Mouse (Mus musculus): ENCODE results near the gene Mllt6.
"Not testable (repeated sequence)": the region's sequence is repeated elsewhere in the genome, so short reads cannot be mapped to it uniquely, and the experiment has no call there.

The Mllt6 gene

DNA sequence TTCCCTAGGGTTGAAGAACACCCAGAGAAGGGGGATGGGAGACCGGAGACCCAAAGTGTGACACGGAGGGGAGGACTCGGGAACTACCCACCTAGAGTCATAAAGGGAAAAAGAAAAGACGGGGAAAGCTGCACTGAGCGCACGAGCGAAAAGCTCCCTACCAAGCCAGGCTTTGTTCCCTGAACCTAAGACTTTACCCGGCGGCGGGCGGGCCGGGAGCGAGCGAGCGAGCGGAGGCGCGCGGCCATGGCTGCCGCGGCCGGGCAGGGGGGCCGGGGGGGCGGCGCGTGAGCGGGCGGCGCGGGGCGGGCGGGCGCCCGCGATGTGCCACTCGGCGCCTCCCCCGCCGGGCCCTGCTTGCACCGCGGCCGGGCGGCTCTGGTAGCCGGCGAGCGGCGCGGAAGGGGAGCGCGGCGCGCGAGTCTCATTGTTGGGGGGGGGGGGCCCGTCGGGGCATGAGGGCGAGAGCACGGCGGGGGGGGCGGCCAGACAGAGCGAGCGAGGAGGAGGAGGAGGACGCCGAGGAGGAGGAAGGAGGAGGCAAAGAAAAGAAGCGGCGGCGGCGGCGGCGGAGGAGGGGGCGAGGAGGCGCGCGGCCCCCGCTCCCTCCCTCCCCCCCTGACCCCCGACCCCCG lies at the start of gene Mllt6:
Mllt6 (plus strand) TSS at position 522 of the 635 bp plus-strand sequence.
- DNase-seq: peak; percentile 93

DNA sequence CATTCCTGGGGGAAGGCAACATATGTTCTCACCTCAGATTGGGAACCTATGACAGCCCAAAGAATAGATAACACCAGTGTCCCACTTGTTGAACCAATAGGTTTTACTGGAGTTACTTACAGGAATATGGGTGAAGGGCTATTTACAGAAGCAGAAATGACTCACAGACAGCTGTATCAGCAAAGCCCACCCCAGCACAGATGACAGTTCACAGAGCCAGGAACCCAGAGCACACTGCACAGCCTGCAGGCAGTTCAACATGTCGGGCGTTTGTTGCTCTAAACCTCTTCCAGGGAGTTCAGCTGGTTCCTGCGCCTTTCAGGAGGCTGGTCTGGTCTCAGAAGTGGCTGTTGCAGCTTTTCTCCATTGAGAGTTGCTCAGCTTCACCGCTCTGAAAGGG lies 47.9 kb upstream of the Mllt6 start:
- no peak for DNase-seq

DNA sequence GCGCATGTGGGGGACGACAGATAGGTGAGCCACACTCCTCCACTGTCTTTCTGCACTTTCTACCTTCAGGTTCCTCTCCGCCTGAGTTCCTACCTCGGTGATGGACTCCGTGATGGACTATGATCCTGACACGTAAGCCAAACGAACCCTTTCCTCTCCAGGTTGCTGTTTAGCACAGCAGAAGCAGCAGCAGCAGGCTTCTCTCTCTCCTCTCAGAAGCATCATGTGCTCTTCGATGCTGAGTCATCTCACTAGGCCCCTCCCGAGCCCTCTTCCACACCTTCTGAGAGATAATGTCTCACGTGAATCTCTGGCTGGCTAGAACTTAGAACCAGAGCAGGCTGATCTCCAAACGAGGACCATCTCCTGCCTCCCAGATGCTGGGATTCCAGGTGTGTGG lies 44.8 kb upstream of the Mllt6 start:
- DNase-seq: no peak

DNA sequence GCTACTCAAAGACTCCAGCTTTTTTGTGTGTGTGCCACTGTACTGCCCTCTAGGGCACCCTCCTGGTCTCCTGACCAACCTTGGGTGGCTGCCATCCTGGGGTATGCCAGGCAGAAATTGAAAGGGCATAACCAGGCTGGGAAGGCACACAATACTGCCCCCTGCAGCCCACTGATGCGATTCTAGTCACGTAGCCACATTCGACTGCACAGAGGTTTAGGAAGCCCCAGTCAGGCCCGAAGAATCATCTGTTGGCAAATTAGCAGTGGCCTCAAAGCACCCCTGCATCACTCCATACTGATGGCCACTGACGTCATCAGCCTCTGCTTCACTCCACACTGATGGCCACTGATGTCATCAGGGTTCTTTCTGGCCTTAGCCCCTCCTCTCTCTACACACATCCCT lies 43.8 kb upstream of the Mllt6 start:
- DNase-seq: peak; percentile 81

DNA sequence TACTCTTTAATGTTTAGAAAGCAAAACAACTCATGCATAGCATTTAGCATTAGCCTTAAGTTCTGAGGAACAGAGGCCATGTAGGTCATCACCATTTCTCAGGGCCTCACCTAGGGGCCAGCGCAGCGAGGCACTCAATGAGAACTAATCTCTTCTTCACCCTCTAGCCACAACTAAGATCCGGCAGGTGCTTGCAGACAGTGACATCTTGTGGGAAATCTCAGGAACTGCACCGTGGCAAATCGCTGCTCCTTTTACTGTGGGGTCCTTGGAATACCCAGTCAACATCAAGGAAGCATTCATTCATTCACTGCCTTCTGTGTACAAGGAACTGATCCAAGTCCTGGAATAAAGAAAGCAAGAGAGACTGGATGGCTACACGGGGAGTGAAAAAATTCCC lies 40.8 kb upstream of the Mllt6 start:
- DNase-seq: peak; percentile 89

DNA sequence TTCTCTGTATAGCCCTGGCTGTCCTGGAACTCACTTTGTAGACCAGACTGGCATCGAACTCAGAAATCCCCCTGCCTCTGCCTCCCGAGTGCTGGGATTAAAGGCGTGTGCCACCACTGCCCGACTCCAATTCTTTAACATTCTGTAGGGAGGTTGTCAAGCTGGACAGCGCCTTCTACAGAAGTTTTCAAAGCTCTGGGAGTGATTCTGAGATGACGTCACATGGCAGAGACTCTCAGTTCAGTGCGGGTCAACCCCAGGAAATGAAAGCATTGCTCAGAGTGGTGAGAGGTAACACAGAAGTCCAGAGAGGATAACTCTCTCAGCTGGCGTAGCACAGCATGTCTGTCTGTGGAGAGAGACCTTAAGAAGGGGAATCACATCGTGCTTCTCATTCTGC lies 40.0 kb upstream of the Mllt6 start:
- DNase-seq: no peak

DNA sequence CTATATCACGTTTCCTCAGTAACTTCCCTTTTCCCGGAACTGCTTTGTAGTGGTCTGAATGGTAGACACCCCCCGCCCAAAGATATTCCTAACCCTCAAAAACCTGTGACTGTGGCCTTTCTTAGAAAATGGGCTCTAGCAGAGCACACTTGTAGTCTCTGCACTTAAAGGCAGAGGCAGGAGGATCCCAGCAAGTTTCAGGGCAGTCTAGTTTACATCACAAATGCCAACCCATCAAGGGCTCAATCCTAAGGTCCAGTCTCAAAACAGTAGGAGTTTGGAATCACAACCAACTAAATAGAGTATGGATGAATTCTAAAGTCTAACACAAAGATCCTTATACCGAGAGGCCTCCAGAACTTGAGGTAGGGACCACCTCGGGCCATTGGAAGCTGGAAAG lies 37.7 kb upstream of the Mllt6 start:
- DNase-seq: no peak

DNA sequence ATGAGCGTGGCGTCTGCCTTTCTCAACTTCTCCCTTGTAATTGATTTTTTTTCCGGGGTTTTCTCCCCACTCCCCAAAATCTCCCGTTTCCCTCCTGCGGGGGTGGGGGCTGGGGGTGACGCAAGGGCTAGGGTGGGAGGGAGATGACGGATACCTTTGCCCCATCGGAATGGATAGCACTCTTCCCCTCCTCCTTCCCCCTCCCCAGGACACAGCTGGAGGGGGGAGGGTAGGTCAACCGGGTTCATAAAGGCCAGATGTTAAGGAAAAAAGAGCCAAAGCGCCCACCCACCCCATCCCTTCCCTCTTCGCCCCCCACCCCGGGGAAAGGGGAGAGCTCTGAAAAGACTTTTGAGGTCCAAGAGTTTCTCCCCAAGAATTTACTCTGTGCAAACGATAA lies 36.8 kb upstream of the Mllt6 start:
- no peak for DNase-seq

DNA sequence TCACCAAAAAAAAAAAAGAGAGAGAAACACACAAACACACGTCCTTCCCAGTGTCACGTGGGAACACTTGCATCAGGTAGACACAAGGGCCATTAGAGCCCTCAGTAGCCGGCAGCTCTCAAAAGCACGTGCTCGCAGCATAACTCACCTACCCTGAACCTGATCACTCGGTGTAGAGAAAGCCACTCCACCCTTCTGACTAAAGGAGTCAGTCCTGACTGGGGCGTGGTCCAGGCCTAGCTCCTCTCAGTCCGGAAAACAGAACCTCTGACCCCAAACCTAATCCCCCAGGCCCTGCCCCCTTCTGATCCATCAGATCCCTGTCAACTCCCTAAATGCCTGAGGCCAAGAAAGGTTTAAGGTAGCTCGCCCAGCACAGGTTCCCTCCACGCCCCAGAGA lies 36.4 kb upstream of the Mllt6 start:
- DNase-seq: peak; percentile 32

DNA sequence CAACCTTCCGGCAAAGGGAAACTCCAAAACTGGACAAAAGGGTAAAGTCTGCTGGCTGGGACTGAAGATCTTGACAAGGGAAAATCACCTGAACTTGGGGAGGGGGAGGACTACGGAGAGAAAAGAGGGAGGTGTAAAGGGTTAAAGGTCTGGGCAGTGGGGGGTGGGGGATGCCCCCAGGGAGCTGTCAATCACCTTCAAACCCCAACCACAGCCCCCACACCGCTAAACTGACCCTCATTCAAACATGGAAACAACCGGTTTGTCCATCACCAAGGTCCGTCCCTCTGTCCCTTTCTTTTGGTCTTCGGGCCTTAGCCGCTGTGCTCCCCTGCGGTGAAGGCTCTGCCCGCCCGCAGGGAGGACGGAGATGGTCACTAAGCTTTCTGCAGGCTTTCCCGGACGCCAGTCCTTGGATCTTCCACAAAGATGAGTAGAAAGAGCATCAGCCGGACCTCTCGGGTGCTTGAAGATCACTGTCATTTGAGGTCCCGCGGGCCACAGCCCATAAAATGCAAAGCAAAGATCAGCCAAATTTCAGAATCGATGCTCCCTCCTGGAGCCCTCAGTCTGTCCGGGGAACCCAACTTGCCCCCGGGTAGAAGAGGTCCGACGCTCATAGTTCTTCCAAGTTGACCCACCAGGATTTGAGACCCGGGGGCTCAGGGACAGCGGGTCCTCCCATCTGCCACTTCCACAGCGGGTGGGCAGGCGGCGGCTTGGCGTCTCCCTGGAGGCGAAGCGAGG lies 35.5 kb upstream of the Mllt6 start:
- no peak for DNase-seq

DNA sequence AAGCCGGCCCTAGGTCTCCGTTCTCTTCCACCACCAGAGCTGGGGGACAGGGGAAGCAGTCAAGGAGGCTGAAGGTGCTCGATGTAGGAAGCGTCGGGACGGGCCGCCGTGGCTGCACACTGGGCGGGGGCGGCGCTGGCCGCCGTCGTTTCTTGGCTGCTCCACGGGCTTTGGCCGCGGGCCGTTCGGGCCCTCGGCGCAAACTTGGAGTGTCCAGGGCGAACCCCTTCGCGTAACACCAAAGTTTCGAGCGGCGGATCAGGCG lies 35.0 kb upstream of the Mllt6 start:
- DNase-seq: peak; percentile 35

DNA sequence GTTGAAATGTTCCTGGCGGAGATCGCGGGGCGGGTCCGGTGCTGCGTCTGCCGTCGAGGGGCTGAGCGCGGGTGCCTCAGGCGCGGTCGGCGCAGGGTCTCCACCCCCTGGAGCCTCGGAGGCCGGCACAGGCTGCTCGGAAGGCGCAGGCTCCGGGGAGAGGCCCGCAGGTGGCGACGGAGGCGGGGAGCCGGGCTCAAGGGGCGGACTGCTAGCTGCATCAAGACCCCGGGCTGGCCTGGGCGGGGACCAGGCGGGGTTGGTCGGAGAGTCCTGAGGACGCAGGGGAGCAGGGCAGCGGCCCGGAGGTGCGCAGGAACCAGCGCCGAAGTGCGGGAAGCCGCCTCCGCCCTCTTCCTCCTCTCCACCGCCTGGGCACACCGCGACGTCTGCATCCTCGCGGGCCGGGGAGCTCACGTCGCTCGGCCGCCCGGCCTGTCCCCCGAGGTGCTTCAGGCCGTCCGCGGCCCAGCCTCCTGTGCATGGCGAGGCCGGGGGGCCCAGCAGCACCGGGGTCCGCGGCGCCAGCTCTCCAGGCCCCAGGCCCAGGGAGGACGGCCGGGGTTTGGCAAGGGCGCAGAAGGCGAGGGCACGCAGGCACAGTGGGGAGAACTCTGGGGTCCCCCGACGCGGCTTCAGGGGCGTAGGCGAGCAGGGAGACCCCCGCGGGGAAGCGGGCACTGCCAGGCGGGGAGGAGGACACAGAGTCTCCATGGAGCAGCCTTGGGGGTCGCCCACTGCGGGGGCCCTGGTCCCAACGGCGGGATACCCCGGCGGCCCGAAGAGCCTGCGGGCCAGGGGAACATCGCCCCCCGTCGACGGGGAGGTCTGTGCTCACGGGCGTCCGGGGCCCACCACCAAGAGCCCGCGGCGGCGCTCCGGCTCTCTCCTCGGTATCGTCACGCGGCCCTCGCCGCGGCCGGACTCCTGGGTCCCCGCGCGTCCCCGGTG lies 34.4 kb upstream of the Mllt6 start:
- DNase-seq: peak; percentile 52

DNA sequence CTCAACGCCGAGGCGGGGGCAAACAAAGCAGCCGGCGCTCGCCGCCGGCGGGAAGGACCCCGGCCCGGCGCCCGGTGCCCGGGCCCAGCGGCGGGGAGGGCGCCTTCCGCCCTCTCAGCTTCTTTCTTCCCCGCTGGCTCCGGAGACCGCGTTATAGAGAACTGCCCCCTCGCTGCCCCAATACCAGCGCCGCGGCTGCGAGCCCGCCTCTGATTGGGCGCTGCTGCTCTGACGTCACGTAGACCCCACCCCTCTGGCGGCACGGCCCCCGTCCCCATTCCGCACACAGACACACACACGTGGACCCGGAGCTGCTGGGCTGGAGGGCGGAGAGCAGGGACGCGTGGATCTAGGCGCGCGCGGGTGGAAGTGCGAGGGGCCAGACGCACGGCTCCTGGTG lies 33.6 kb upstream of the Mllt6 start, which contains the start of gene Epop:
Epop (minus strand) TSS at position 127 of the 400 bp plus-strand sequence.
- peak; percentile 96 for DNase-seq

DNA sequence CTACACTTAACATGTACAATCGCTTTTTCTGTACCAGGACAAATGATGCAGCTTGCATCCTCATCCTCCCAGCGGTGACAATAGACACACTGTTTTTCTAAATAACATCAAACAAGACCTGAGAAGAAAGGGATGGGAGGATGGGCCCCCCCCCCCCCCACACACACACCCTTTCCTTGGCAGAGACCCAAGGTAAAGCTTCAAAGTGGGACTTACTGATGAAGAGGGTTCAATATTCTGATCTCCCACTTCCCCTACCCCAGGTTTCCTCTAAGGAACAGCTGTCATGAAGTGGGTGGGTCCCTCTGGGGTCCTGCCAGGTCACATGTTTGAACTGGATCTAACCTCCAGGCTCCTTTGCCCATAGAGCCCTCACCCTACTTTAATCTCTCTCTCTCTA lies 32.2 kb upstream of the Mllt6 start:
- DNase-seq: no peak

DNA sequence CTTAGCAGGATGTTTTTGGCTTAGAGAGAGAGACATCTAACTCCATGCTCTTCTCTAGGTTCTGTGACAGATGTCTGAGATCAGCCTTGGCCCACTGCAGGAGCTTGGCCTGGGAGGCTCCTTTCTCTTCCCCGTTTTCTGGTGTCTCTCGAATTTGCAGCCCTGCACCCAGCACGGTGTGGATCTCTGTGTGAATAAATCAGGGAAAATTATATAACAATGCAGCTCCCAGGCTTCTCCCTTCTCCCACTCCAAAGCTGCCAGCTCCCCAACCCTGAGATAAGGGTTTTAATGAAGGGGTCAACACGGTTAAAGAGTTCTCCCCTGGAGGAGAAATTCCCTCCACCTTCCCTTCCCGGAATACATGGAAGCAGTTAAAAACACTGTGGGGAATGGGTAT lies 31.7 kb upstream of the Mllt6 start:
- no peak for DNase-seq

DNA sequence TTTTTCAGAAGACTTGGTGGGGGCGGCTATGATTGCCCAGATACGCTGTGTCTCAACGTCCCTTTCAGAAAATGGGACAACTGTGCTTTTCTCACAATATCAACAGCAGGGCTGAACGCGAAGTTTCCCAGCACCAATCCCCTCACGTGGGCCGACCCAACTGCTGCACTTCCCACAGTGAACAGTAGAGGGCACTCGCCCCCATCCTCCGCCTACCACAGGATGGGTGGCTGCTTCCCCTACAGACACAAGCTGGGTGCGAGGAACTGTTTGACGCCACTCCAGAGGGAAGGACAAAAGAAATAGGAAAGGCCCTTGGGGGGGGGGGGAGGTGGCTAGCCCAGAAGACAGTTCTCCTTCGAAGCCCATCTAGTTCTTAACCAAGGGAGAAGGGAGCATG lies 31.3 kb upstream of the Mllt6 start:
- peak; percentile 88 for DNase-seq

DNA sequence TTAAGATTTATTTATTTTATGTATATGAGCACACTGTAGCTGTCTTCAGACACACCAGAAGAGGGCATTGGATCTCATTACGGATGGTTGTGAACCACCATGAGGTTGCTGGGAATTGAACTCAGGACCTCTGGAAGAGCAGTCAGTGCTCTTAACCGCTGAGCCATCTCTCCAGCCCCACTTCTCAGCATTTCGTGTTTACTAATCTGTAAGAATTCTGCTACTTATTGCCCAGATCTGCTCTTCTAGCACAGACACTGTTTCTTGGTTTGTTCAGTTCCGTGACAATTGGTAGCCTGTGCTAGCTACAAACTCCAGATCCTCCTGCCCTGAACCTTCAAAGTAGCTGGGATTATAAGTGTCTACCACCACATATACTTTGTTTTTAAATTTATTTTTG lies 30.8 kb upstream of the Mllt6 start:
- DNase-seq: not testable (repeated sequence)

DNA sequence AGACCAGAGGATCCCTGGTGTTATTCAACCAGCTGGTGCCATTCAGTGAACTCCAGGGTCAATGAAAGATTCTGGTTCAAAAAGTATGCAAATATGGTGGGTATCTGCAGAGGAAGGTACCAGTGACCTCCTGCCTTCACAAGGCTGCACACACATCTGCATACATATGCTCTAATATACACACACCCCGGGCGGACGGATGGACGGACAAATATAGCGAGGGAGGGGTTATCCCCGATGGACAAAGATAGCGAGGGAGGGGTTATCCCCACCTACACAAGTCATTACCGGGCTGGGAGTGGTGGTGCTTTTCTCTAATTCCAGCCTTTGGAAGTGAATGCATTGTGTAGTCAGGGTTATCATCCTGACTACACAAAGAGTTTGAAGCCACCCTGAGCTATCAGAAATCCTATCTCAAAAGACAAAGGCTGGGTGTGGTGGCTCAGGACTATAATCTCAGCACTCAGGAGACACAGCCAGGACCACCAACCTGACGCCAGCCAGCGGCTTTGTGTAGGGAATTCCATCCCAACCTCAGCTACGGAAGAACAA lies 27.7 kb upstream of the Mllt6 start:
- DNase-seq: no peak

DNA sequence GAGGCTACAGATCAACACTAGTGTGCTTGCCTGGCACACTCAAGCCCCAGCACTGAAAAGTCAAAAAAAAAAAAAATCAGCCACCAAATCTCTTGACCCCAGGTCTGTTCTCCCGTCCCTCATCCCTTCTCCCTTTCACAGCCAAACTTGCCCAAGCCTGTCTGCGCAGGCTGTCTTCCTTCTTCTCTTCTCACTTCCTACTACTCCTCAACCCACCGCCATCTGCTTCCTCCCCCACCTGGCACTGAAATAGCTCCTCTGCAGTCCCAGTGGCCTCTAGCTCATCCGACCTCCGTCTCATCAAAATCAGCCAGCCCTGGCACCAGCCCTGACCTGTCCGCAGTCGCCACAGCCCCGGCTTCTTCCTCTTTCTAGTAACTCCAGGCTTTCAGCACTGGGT lies 21.5 kb upstream of the Mllt6 start:
- DNase-seq: no peak

DNA sequence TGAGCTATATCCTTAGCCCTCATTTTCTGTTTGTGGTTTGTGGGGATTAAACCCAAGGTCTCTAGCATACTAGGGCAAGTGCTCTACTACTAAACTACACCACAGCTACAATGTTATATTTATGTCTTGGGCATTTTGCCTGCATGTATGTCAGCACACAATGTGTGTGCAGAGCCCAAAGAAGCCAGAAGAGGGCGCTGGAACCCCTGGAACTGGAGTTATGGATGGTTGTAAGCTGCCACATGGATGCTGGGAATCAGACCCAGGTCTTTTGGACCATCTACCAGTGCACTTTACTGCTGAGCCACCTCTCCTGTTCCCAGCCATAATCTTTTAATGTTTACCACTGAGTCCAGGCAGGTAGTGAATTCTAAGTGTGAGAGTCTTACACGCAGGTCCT lies 20.5 kb upstream of the Mllt6 start:
- no peak for DNase-seq

DNA sequence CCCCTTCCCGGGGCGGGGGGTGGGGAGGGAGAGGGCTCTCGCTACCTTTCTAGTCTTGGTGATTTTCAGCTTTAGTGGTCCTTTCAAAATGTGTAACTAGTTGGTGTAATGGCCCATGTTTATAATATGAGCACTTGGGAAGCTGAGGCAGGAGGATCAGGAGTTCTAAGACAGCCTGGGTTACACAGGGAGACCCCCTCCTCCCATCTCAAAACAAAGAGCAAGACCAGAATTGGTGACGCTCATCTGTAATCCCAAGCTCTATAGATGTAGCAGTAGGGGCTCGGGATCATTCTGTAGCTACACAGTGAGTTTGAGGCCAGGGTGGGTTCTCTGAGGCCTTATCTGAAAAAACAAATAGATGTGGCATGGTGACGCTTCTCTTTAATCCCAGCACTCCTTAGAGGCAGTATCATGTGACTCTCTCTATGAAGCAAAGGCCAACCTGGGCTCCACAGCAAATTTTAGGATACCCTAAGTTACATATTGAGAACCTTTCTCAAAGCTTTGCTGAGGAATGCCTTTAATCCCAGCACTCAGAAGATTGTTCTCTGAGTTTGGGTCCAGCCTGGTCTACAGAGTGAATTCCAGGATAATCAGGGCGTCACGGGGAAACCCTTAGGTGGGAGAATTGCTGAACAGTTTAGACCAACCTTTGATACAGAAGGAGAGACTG lies 19.7 kb upstream of the Mllt6 start:
- no peak for DNase-seq

DNA sequence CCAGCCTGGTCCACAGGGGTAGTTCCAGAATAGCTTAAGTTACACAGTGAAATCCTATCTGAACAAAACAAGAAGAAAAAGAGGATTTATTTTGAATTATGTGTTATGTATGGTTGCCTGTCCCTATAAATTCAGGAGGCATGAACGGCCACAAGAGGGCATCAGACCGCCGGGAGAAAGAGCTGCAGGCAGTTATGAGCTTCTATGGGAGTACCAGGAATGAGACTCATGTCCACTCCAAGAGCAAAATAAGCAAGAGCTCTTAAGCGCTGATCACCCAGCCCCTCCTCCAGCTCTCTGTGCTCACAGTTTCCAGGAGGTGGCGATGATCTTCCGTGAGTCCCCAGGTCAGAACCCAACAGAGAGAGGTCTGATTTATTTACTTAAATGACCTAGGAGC lies 18.4 kb upstream of the Mllt6 start:
- peak; percentile 83 for DNase-seq

DNA sequence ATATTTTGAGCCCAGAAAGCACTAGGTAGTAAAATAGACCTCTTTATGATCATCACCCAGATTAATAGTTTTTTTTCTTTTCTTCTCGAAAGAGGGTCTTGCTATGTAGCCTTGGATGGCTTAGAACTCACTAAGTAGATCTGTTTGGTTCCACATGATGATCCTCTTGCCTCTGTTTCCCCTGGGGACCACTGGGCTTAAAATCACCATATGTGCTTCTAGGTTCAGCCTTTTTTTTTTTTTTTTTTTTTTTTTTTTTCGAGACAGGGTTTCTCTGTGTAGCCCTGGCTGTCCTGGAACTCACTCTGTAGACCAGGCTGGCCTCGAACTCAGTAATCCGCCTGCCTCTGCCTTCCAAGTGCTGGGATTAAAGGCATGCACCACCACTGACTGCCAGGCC lies 14.7 kb upstream of the Mllt6 start:
- not testable (repeated sequence) for DNase-seq

Measured in retina, postnatal 1 day (tissue).